Mouse (Mus musculus): Measurements from ENCODE around the gene Pik3ip1. TPM values are rescaled to one million over a fixed set of nuclear protein-coding genes. Genes with fewer than 3 reads are reported as not detected.
A peak's percentile ranks its signal among the peaks of the same experiment; 100 is the strongest.

Pik3ip1 gene
- 27.8 TPM in 2 replicates for polyA plus RNA-seq (2014; fragmentation: Nextera tagmentation; extraction: Ambion mirVana)

GRCm38 (mm10) chr11:3329891-3330451, at the start of gene Pik3ip1:
TSS of gene Pik3ip1 (plus strand) at chr11:3330401.
- no peak for ATAC-seq

GRCm38 (mm10) chr11:3282887-3283286, 47.3 kb upstream of the Pik3ip1 start:
- no peak overlapping the region for H3K27ac ChIP-seq (ENCODE audit: low read depth, low read length)
- H3K4me2 ChIP-seq (ENCODE audit: low read length): no peak overlapping the region
- ATAC-seq (no peak), DNase-seq (ENCODE audit: low spot score) (no peak)
- H3K36me3 ChIP-seq (ENCODE audit: control insufficient read depth, insufficient read depth, low read length): no peaks in the 10 kb centered on the region
- peaks cover 9% of the 10 kb centered on the region; the same call in 1 of the 2 replicates for H3K4me1 ChIP-seq (ENCODE audit: control insufficient read depth, insufficient read depth, low read length)
- WGBS: 86% methylated on average over 6 of the region's 6 CpGs
- H3K4me3 ChIP-seq (ENCODE audit: low read depth, low read length): no peak overlapping the region
- H3K9me3 ChIP-seq (replicated peaks; ENCODE audit: control insufficient read depth, low read length): no peaks in the 10 kb centered on the region
- no peak overlapping the region for H3K9ac ChIP-seq (ENCODE audit: low read length)
- no peaks in the 10 kb centered on the region for H3K27me3 ChIP-seq (replicated peaks; ENCODE audit: control insufficient read depth, insufficient read depth, low read length)

More at GRCm38 (mm10) chr11:3329891-3330451, at the start of gene Pik3ip1:
- Histone ChIP-seq H3K27me3 (replicated peaks; ENCODE audit: control insufficient read depth, insufficient read depth, low read length) (no peaks in the 10 kb centered on the region), H3K9ac (ENCODE audit: low read length) (peak within 1 kb of the TSS; percentile 63), H3K27ac (ENCODE audit: low read depth, low read length) (peak within 1 kb of the TSS; percentile 15; the same call in 1 of the 2 replicates), H3K4me2 (ENCODE audit: low read length) (peak within 1 kb of the TSS; percentile 100), H3K4me3 (ENCODE audit: low read depth, low read length) (peak within 1 kb of the TSS; percentile 56), H3K36me3 (ENCODE audit: control insufficient read depth, insufficient read depth, low read length) (peaks cover 10% of the 10 kb centered on the region; the same call in 1 of the 2 replicates), H3K4me1 (ENCODE audit: control insufficient read depth, insufficient read depth, low read length) (peaks cover 7% of the 10 kb centered on the region; the same call in 1 of the 2 replicates), H3K9me3 (replicated peaks; ENCODE audit: control insufficient read depth, low read length) (no peaks in the 10 kb centered on the region)
- no peak for DNase-seq (ENCODE audit: low spot score)

GRCm38 (mm10) chr11:3283645-3284044, 46.6 kb upstream of the Pik3ip1 start:
- H3K27ac ChIP-seq (ENCODE audit: low read depth, low read length): no peak overlapping the region
- H3K27me3 ChIP-seq (replicated peaks; ENCODE audit: control insufficient read depth, insufficient read depth, low read length): no peaks in the 10 kb centered on the region
- DNase-seq (ENCODE audit: low spot score): no peak
- WGBS: 91% methylated on average over 6 of the region's 6 CpGs
- no peaks in the 10 kb centered on the region for H3K36me3 ChIP-seq (ENCODE audit: control insufficient read depth, insufficient read depth, low read length)
- H3K4me1 ChIP-seq (ENCODE audit: control insufficient read depth, insufficient read depth, low read length): peaks cover 9% of the 10 kb centered on the region; the same call in 1 of the 2 replicates
- no peak overlapping the region for H3K4me2 ChIP-seq (ENCODE audit: low read length)
- no peak overlapping the region for H3K4me3 ChIP-seq (ENCODE audit: low read depth, low read length)
- H3K9ac ChIP-seq (ENCODE audit: low read length): no peak overlapping the region
- no peaks in the 10 kb centered on the region for H3K9me3 ChIP-seq (replicated peaks; ENCODE audit: control insufficient read depth, low read length)
- no peak for ATAC-seq

GRCm38 (mm10) chr11:3285940-3286339, 44.3 kb upstream of the Pik3ip1 start:
- H3K9me3 ChIP-seq (replicated peaks; ENCODE audit: control insufficient read depth, low read length): no peaks in the 10 kb centered on the region
- no peaks in the 10 kb centered on the region for H3K36me3 ChIP-seq (ENCODE audit: control insufficient read depth, insufficient read depth, low read length)
- no peak overlapping the region for H3K4me3 ChIP-seq (ENCODE audit: low read depth, low read length)
- no peak overlapping the region for H3K9ac ChIP-seq (ENCODE audit: low read length)
- H3K4me1 ChIP-seq (ENCODE audit: control insufficient read depth, insufficient read depth, low read length): peaks cover 9% of the 10 kb centered on the region; the same call in 1 of the 2 replicates
- 92% methylated on average over 3 of the region's 3 CpGs for WGBS
- no peak for ATAC-seq
- no peak for DNase-seq (ENCODE audit: low spot score)
- H3K27ac ChIP-seq (ENCODE audit: low read depth, low read length): no peak overlapping the region
- H3K4me2 ChIP-seq (ENCODE audit: low read length): no peak overlapping the region
- H3K27me3 ChIP-seq (replicated peaks; ENCODE audit: control insufficient read depth, insufficient read depth, low read length): no peaks in the 10 kb centered on the region

- no peaks in the 10 kb centered on the region for H3K27me3 ChIP-seq (replicated peaks; ENCODE audit: control insufficient read depth, insufficient read depth, low read length)
- ATAC-seq: no peak
- no peak overlapping the region for H3K27ac ChIP-seq (ENCODE audit: low read depth, low read length)
- H3K4me3 ChIP-seq (ENCODE audit: low read depth, low read length): no peak overlapping the region
- no peak overlapping the region for H3K9ac ChIP-seq (ENCODE audit: low read length)
- no peaks in the 10 kb centered on the region for H3K36me3 ChIP-seq (ENCODE audit: control insufficient read depth, insufficient read depth, low read length)
- peaks cover 9% of the 10 kb centered on the region; the same call in 1 of the 2 replicates for H3K4me1 ChIP-seq (ENCODE audit: control insufficient read depth, insufficient read depth, low read length)
- H3K9me3 ChIP-seq (replicated peaks; ENCODE audit: control insufficient read depth, low read length): no peaks in the 10 kb centered on the region
- WGBS: 18% methylated on average over 6 of the region's 6 CpGs
- peak; percentile 76 for DNase-seq (ENCODE audit: low spot score)
- H3K4me2 ChIP-seq (ENCODE audit: low read length): no peak overlapping the region
Observed at GRCm38 (mm10) chr11:3287131-3287530, 43.1 kb upstream of the Pik3ip1 start.

GRCm38 (mm10) chr11:3287921-3288320, 42.3 kb upstream of the Pik3ip1 start:
- WGBS: 62% methylated on average over 5 of the region's 5 CpGs

GRCm38 (mm10) chr11:3288521-3289301, 41.5 kb upstream of the Pik3ip1 start, which contains the start of gene Patz1:
TSS of gene Patz1 (plus strand) at chr11:3288874.
- Histone ChIP-seq H3K4me1 (ENCODE audit: control insufficient read depth, insufficient read depth, low read length) (peaks cover 17% of the 10 kb centered on the region), H3K9ac (ENCODE audit: low read length) (peak within 1 kb of the TSS; percentile 97), H3K27me3 (replicated peaks; ENCODE audit: control insufficient read depth, insufficient read depth, low read length) (no peaks in the 10 kb centered on the region), H3K4me3 (ENCODE audit: low read depth, low read length) (peak within 1 kb of the TSS; percentile 85), H3K9me3 (replicated peaks; ENCODE audit: control insufficient read depth, low read length) (no peaks in the 10 kb centered on the region), H3K36me3 (ENCODE audit: control insufficient read depth, insufficient read depth, low read length) (peaks cover 7% of the 10 kb centered on the region), H3K4me2 (ENCODE audit: low read length) (peak within 1 kb of the TSS; percentile 99), H3K27ac (ENCODE audit: low read depth, low read length) (peak within 1 kb of the TSS; percentile 100)
- WGBS: under 1% methylated on average over 41 of the region's 41 CpGs
- peak; percentile 83 for DNase-seq (ENCODE audit: low spot score)
- peak; percentile 2; the same call in 1 of the 2 replicates for ATAC-seq

More at GRCm38 (mm10) chr11:3287921-3288320, 42.3 kb upstream of the Pik3ip1 start:
- H3K4me1 ChIP-seq (ENCODE audit: control insufficient read depth, insufficient read depth, low read length): peaks cover 9% of the 10 kb centered on the region
- H3K27me3 ChIP-seq (replicated peaks; ENCODE audit: control insufficient read depth, insufficient read depth, low read length): no peaks in the 10 kb centered on the region
- H3K4me3 ChIP-seq (ENCODE audit: low read depth, low read length): peak overlapping the region; percentile 85; the same call in 1 of the 2 replicates
- H3K9me3 ChIP-seq (replicated peaks; ENCODE audit: control insufficient read depth, low read length): no peaks in the 10 kb centered on the region
- peak overlapping the region; percentile 99 for H3K4me2 ChIP-seq (ENCODE audit: low read length)
- DNase-seq (ENCODE audit: low spot score): no peak
- peak overlapping the region; percentile 97; the same call in 1 of the 2 replicates for H3K9ac ChIP-seq (ENCODE audit: low read length)
- no peak overlapping the region for H3K27ac ChIP-seq (ENCODE audit: low read depth, low read length)
- H3K36me3 ChIP-seq (ENCODE audit: control insufficient read depth, insufficient read depth, low read length): no peaks in the 10 kb centered on the region
- ATAC-seq: no peak

- Histone ChIP-seq H3K9ac (ENCODE audit: low read length) (peak overlapping the region; percentile 97), H3K4me1 (ENCODE audit: control insufficient read depth, insufficient read depth, low read length) (peaks cover 23% of the 10 kb centered on the region), H3K36me3 (ENCODE audit: control insufficient read depth, insufficient read depth, low read length) (peaks cover 14% of the 10 kb centered on the region), H3K4me2 (ENCODE audit: low read length) (peak overlapping the region; percentile 99), H3K27ac (ENCODE audit: low read depth, low read length) (peak overlapping the region; percentile 100), H3K4me3 (ENCODE audit: low read depth, low read length) (peak overlapping the region; percentile 85), H3K9me3 (replicated peaks; ENCODE audit: control insufficient read depth, low read length) (no peaks in the 10 kb centered on the region), H3K27me3 (replicated peaks; ENCODE audit: control insufficient read depth, insufficient read depth, low read length) (no peaks in the 10 kb centered on the region)
- peak; percentile 96 for DNase-seq (ENCODE audit: low spot score)
- under 1% methylated on average over 25 of the region's 40 CpGs for WGBS
- ATAC-seq: peak; percentile 80
Observed at GRCm38 (mm10) chr11:3289302-3289802, 40.8 kb upstream of the Pik3ip1 start.
